Mouse (Mus musculus) hindlimb bud, embryonic 11.5 days (tissue): ENCODE results near the gene Ackr2.

Experiments used
- DNase-seq: peaks from one replicate; pipeline ENCODE4 v3.0.0-alpha.2; 2012; ENCODE audit warnings: low read depth, low spot score; ENCODE audit errors: extremely low spot score

The Ackr2 gene

DNA sequence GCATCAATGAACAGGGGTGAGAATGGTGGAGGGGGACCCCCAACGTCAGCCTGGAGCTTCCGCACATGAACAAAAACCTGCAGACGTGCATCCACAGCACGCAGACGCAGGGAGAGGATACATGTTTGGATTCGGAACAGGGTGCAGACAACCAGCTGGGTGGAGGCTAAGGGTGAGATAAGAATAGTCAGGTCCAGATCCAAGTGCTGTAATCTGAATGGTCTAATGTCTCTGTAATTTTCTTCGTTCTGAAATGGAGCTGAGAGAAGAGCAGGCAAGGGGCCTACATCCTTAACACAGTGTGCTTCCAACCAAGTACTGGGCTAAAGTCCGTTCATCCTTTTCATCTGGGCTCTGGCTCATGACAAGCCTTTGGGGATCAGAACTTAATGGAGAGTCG, 6.9 kb upstream of the Ackr2 start:
- DNase-seq: no peak

DNA sequence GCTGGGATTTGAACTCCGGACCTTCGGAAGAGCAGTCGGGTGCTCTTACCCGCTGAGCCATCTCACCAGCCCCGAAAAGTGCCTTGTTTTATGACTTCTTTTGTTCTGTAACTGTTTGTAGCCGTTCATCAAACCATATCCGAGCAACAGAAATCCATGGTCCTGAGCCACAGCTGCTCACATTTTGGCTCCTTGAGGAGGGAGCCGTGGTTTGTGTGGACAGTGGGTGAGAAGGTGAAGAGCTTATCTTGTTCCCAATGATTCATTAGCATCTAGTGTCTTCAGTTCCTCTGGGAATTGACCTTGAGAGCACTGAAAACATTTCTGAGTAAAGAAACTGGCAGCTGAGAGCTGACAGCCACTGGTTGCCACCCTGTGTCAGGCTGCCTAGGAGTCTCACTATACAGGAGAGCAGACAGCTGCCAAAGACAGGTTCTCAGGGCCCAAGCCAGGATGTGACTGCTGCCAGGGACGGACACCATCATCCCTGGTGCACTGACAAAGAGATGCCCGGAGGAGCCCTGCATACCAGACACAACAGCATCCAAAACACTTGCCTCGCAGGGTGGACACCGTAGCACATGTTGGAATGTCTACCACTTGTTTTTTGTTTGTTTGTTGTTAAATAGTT, 6.0 kb upstream of the Ackr2 start:
- no peak for DNase-seq

DNA sequence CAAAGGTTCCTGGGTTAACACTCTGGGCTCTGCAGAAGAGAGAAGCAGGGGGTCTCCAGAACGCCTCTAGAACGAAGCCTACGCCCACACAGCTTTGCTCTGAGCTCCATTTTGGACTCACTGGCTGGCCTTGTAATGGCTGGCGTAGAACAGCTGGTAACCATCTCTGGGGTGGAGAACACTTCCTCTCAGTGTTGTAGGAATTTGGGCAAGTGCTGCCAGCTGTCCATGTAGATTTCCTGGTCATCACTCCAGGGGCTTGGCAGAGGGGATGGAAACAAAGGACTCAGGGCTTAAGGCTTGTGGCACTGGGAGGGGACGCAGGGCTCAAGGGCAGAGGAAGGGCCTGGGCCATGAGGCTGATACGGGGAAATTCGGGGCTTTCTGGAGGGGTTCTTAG, 3.7 kb upstream of the Ackr2 start:
- no peak for DNase-seq

DNA sequence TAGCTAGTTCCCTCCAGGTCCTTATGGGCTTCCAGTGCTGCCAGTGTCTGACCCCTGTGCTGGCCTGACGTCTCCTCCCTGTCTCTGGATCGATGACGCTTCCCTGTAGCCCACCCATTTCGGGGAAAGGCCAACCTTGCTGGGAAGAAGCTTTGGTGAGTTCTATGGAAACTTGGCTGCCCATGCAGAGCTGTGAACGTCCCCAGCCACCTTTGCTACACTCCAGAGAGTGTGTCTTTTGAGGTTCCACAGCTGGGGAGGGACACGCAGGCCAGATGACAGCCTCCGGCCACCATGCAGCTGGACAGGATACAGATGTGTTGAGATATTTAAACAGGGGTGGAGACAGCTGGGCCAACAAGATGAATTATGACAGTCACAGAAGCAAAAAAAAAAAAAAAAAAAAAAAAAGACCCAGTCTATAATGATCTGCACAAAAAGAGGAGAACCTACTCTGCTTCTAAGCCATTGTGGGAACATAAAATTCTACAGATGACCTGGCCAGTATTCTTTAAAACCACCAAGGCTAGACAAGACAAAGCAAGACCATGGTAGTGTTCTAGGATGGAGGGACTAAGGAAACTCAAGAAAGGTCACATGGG, 2.7 kb upstream of the Ackr2 start:
- DNase-seq: no peak

DNA sequence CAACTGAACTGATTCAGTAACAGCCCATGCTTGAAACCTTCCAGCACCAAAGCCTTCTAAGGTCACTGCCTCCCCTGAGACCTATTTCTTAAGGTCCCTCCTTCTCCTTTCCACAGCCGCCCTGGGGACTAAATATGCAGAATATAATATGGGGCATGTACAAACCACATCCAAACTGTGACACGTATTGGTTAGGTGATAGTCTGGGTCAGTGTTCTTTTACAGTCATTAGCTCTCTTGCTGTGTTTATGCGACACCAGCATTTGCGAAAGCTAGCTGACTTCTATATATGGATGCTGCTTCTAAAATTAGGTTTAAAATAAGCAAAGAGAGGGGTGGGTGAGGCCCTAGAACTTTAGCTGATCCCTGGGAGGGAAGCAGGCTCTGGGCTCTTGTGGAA, 1.3 kb upstream of the Ackr2 start:
- DNase-seq: no peak

DNA sequence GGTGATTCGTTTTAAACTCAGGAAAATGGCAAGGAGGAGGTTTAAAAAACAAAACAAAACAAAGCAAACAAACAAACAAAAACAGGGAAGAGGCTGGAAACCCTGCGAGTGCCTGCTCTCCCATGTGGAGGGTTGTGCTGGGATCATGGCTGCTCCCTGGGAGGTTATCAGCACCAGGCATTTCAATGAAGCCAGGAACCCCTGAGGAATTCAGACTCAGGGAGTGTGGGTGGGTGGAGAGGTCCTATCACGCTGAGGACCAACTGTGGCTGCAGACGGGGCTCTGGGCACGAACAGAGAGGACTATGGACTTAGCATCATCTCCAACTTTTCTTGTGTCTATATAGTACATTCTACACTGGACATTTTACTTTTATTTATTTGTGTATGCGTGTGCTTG, 1.2 kb downstream of the Ackr2 start:
- no peak for DNase-seq

DNA sequence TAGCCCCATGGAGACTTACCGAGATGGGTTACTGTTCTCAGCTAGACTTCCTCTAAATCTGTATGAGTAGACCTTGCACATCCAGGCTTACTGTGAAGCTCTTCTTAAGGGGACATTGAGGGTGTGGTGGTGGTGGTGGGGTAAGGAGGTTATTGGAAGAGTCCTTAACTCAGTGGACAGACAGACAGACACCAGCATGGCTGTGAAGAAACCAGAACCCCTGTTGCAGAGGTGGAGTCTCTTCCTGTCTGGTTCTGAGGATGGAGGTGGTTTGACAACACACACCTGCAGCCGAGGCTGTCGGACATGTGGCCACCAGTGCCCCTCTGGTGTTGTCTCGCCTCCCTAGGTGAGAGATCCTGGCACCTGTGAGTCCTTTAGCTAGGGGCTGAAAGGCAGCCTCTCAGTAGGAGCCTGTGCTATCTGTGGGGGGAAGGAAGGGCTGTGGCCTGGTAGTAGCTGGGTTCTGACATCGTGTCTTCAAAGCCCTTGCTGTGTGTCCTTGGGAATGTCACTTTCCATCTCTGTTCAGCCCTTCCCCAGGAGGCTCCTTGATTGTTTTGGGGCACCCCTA, 2.2 kb downstream of the Ackr2 start:
- no peak for DNase-seq

DNA sequence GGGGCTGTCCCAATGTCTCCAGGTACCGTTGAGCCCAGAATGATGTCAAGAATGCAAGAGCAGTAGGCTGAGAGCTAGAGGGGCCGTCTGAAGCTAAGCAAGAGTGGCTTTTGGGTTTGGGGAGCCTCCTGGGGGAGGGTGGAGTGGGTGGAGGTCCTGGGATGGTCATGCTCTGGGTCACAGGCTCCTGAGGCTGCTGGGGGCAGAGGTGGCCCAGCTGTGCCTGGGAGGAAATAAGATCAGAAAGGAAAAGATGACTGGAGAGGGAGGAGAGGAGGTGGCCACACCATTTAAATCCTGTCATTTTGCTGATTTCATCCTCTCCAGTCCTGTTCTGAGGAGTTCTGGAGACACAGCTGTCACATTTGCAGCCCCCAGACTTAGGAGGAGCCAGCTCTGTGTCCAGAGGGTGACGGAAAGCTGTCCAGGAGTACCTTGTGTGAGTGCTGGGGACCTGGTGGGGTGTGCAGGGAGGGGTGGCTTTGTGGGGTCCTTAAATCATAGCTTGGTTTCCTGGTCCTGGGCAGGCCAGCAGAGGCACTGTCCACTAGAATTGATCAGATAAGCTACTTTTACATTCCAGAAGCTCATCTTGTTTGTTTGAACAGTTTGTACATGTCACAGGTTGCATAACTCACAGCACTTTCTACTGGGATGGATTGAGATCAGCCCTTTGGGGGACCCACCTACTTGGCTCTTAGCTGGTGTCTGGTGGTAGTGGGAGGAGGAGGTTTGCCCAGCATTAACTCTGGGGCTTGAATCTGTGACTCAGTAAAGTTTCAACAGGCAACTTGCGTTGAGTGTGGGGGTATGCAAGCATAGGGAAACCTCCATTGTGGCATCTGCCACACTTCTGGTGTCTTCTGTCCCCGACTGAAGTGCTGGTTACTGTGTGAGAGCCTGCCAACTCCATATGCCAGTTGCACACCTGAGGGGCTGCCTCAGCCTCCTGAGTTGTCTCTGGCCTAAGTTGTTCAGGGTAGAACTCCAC, 3.9 kb downstream of the Ackr2 start:
- no peak for DNase-seq

DNA sequence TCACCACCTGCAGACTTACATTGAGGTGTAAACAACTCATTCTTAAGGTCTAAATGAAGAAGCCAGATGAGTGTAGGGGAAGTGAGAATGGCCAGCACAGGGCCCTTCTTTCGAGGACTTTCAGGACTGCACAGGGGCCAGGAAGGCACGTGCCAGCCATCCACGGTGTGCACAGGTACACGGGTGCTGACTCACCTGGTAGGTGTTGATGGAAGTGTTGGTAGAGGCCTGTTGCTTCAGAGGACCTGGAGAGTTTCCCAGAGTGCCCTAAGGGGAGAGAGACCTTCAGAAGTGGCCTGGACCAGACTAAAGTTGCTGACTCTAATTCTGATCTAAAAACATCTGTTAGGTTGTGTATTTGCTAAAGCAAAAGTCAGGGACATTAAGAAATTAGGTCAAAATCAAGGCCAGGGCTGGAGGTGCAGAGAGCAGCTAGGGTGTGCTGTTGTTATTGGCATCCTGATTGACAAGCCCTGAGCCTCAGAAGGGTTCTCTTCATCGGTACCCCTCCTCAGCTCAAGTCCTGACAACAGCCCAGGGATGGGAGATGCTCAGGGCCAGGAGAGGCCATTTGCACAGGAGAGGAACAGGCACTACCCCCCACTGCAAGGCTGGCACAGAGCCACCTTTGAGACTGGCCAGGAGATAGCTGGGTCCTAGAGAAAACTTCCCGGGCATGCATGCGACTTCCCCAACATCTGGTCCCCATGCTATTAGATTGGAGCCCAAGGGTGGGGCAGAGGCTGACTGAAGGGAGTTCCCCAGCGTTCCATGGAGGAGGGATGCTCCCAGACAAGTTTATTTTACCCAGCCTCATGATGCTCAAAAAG, 5.5 kb downstream of the Ackr2 start:
- DNase-seq: no peak

DNA sequence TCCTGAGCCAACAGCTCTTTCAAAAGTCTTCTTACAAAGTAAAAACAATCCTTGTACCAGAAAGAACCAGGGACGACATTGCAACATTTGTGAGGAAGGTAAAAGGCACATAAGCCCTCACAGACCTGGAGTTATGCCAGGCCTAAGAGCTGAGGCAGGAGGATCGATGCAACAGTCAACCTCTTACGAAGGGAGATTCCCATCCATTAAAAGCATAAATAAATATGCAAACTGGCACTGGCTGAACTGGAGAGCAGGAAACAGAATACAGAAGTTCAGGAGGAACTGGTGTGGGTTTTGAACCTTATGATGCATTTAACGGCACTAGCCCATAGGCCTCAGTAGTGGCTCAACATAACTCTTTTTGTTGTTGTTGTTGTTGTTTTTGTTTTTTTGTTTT, 6.2 kb downstream of the Ackr2 start:
- DNase-seq: no peak

DNA sequence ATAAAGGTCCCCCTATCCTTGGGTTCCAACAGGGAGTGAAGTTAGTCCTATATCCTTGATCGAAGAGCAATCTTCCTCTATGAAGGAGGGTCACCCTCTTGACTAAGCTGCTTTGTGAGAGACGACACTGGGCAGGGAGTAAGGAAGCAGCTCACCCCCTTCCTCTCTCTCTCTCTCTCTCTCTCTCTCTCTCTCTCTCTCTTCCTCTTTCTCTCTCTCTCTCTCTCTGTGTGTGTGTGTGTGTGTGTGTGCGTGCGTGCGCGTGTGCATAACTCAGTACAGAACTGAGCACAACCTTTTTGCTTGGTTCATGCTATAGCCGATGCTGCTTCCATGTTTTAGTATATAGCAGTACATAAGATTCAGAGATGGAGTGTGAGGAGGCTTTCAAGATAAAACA, 6.8 kb downstream of the Ackr2 start:
- DNase-seq: no peak

DNA sequence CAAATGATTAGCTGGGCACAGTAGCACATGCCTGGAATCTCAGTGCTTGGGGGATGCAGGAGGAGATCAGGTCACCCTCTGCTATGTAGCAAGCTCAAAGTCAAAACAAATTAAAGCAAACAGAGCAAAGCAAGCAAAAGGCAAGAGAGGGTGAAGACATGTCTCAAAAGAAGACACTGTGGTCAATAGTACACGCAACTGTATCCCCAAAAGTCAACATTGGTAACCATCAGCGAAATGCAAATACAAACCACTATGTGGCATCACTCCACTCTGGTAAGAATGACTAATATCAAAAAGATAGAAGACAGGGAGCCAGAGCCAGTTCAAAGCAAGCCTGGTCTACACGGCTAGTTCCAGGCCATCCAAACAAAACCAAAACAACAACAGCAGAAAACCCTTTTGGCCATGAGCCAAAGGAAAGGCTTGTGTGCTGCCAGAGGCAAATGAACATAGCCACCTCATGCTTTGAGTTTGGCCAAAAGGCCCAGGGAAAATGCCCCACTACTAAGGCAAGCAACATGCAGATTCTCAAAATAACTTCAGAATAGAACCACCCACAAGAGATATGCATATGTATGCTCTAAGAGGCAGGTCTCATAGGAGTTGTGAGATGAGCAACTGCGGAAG, 7.5 kb downstream of the Ackr2 start:
- DNase-seq: no peak

DNA sequence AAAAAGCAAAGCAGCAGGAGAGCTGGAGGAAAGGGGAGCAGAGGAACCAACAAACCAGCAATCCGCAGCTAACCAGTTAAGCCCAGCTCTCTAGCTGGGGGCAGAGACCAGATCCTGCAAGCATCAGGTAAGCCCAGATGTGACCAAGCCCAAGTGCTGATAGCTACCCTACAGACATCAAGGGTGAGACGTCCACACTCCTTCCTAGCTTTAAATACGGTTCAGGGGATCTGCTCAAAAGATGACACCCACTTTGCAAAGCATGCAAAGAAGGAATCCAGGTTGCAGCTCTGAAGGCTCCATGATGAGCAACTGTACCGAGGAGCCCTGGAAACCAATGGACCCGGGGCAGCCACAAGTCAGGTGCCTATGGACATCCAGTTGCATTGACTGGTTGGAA, 8.3 kb downstream of the Ackr2 start:
- no peak for DNase-seq

DNA sequence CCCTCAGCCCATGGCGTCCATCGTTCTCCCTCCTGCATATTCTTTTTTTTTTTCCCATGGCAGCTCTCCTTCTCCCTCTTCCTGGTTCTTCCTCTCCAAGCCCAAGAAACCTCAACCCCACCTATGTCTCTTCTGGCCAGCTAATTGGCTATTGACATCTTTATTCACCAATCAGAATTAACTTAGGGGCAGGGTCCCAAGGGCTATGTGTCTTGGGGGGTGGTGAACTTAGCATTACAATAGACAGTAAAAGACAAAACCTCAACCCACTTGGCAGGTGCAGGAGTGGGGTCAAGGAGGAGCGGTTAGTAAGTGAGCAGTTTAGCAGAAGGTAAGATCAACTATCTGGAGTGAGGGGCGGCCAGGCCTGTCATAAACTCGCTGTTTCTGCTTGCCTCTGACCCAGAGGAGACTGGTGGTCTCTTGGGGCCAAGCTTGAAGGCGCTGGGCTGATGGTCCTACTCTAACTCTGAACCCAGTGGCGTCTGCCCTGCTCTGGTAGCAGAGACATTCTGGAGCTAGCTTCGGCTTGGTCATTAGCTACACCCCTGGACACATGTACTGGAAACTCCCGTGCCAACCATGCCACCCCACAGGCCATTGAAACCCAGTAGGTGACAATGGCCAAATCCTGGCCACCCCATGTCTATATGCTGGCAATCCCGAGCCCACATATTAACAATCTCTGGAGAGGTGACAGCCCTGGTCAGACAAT, 9.4 kb downstream of the Ackr2 start:
- no peak for DNase-seq

DNA sequence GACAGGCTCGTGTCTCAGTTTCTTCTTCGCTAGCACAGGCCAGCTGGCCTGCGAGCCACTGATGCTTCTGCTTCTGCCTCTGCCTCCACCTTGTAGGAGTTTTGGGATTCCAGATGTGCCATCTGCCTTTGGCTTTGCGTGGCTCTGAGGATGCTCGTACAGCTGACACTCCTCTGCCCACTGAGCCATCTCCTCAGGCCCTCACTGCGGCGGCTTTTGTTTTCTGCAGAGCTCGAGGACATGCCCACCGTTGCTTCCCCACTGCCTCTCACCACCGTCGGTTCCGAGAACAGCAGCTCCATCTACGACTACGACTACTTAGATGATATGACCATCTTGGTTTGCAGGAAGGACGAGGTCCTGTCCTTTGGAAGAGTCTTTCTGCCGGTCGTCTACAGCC, 10.2 kb downstream of the Ackr2 start:
- no peak for DNase-seq

DNA sequence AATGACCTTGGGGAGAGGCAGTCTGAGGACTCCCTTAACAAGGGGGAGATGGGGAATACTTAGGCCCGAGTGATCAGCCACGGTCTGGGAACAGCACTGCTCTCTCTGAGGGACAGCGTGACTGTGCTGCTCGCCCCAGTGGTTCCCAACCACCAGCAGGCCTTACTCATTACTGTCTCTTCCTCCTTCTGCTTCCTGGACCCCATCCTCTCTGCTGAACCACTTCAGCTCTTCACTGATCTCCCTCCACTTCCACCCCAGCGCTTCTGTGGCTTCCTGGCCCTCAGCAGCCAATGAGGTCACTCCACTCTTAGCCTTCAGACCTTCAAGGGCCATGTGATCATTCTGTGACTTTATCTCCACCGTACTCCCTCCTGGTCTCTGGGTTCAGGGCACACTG, 11.5 kb downstream of the Ackr2 start:
- DNase-seq: no peak

DNA sequence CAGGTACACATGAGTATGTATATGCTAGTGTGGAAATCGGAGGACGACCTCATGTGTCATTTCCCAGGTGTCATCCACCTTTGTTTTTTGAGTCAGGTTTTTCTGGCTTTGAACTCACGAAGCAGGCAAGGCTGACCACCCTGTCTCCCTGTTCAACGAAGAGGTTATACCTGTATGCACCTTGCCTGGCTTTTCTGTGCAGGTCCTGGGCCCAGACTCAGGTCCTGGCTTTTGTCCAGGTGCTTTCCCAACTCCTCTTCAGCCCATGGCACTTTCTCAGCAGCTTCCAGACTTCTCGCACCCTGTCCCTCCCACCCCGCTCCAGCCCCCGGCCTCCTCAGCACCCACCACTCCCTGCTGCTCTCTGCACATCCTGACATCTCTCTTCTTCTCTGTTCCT, 13.0 kb downstream of the Ackr2 start:
- no peak for DNase-seq

DNA sequence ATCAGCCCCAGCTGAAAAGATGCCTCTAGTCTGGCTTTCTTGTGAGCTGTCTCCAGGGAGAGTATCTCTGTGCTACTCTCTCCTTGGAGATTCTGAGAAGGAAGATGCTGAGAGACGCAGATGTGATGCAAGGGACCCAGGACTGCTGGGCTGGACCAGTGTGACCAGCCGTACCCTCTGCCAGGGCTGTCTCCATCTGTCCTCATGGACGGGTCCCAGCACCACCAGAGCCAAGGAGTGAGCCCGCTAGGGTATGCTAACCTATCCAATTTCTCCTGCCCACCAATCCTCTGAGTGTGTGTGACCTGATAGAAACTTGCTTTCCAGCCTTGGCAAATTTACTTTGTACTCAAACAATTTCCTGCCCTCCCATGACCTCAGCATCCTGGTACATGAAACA, 14.6 kb downstream of the Ackr2 start:
- DNase-seq: no peak

DNA sequence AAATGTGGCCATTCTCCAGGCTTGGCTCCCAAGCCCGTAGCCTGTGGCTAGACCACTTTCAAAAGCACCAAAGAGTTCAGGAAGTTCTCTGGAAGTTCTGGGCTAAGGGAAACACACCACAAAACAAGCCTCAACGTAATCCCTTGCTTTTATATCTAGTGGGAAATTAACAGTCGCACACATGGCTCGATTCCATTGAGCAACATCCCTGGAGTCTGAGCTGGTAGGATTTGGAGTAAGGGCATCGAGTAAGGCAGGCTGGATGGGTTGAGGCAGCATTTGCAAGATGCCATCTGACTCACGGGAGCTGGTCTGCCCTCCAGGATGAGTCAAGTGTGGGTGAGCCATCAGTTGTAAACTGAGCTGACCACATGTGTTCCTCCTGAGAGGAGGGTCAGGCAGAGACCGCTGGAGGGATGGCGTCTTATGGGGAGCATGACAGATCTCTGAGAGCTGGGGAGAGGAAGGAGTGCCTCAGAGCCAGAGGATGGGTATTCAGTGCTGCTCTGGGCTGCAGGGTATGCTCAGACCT, 16.1 kb downstream of the Ackr2 start:
- DNase-seq: no peak

DNA sequence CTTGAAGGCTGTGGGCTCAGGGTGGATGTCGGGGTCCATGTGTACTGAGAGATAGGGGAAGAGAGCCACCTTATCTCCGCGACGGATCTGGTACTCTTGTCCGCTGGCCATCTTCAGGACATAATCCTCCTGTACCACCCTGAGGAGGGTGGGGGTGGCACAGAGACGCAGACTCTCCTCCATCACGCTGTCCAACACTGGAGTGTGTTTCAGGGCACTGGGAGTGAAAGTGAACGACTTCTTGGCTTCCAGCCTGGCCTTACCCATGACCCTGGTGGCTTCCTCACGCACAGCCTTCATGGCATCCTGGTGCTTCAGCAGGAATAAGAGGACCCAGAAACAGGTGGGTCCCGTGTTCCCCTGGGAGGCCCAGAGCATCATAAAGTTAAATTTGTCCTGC, 16.9 kb downstream of the Ackr2 start:
- no peak for DNase-seq
